13 mouse cellular contexts compared by ENCODE assay signal in the genomic region with DNA sequence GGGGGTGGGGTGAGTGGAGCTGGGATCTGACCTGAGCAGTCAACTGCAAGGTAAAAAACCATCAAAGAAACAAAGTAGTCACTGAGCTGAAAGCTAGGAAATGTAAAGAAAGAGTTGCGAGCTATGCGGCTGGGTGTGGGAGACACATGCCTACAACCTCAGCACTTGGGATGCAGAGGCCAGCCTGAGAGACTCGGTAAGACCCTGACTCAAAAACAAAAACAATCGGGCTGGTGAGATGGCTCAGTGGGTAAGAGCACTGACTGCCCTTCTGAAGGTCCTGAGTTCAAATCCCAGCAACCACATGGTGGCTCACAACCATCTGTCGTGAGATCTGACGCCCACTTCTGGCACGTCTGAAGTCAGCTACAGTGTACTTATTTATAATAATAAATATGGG. TPM values are rescaled to one million over a fixed set of nuclear protein-coding genes. Genes with fewer than 3 reads are reported as not detected.
DNase-seq lines count a peak whose midpoint lies in the region; ATAC-seq and TF ChIP-seq lines count a peak whose summit lies in the region.
"Not testable (repeated sequence)": the region's sequence is repeated elsewhere in the genome, so short reads cannot be mapped to it uniquely, and the experiment has no call there.
"Had no signal": no experiment of that assay in that cellular context is flagged by ENCODE, and none has a peak within 500 bp of the region (broad histone marks: within the 10 kb centered on the region; RNA-seq: fewer than 3 reads in every experiment).

No protein-coding gene starts in this region.

- not testable (repeated sequence) for ATAC-seq in embryonic facial prominence, embryonic 12.5 days (ENCODE audit: insufficient number of reproducible peaks, insufficient read depth, low FRiP score, low TSS enrichment); hindbrain, embryonic 14.5 days (ENCODE audit: low FRiP score); liver, postnatal 0 days

- TF ChIP-seq POLR2A in heart, adult 2 months (IDR thresholded peaks at IDR 0.05; ENCODE audit: insufficient read depth, low read depth, low read length); myocyte (IDR thresholded peaks at IDR 0.05; ENCODE audit: insufficient read length, low read depth); testis, adult 2 months (IDR thresholded peaks at IDR 0.05; ENCODE audit: control insufficient read depth, low read depth, low read length): not testable (repeated sequence)

- DNase-seq in heart, adult 2 months; hindbrain, embryonic 14.5 days (ENCODE audit: low spot score); limb, embryonic 10.5 days (ENCODE audit: low spot score); liver, postnatal 0 days: not testable (repeated sequence)

- H3K4me3 ChIP-seq in E14TG2a.4 (replicated peaks; ENCODE audit: low read length) (peak overlapping the region; percentile 85), myocyte (peak overlapping the region; percentile 94)
- H3K4me3 ChIP-seq in embryonic facial prominence, embryonic 12.5 days; heart, adult 2 months; hindbrain, embryonic 14.5 days (replicated peaks; ENCODE audit: low read length): not testable (repeated sequence)
- peak overlapping the region; percentile 66 for H3K4me3 ChIP-seq in limb, embryonic 10.5 days
- peak overlapping the region; percentile 74 for H3K4me3 ChIP-seq in liver, postnatal 0 days (ENCODE audit: low read depth, low read length)
- peak overlapping the region; percentile 36 for H3K4me3 ChIP-seq in testis, adult 2 months (ENCODE audit: control insufficient read depth, low read depth, low read length)

- 83% methylated on average over 7 of the region's 7 CpGs for whole genome bisulfite sequencing in embryonic facial prominence, embryonic 12.5 days
- 60% methylated on average over 7 of the region's 7 CpGs for WGBS in heart, adult 2 months
- 91% methylated on average over 7 of the region's 7 CpGs for WGBS in hindbrain, embryonic 14.5 days
- 94% methylated on average over 7 of the region's 7 CpGs for WGBS in limb, embryonic 10.5 days
- 67% methylated on average over 7 of the region's 7 CpGs for WGBS in liver, postnatal 0 days (ENCODE audit: insufficient replicate concordance)

- H3K36me3 ChIP-seq in E14TG2a.4 (ENCODE audit: insufficient read depth, low read length) (peaks cover 42% of the 10 kb centered on the region), myocyte (ENCODE audit: control insufficient read depth, insufficient read depth) (peaks cover 12% of the 10 kb centered on the region)
- peaks cover 20% of the 10 kb centered on the region for H3K36me3 ChIP-seq in embryonic facial prominence, embryonic 12.5 days
- H3K36me3 ChIP-seq in heart, adult 2 months (ENCODE audit: control insufficient read depth, insufficient read depth, low read length); testis, adult 2 months (ENCODE audit: control insufficient read depth, insufficient read depth, low read length): not testable (repeated sequence)
- peaks cover 27% of the 10 kb centered on the region for H3K36me3 ChIP-seq in hindbrain, embryonic 14.5 days (replicated peaks; ENCODE audit: control insufficient read depth, insufficient read depth)
- H3K36me3 ChIP-seq in limb, embryonic 10.5 days = peaks cover 44% of the 10 kb centered on the region
- H3K36me3 ChIP-seq in liver, postnatal 0 days (replicated peaks; ENCODE audit: insufficient read depth, low read length) = peaks cover 19% of the 10 kb centered on the region

- peaks cover 11% of the 10 kb centered on the region for H3K27me3 ChIP-seq in E14TG2a.4 (ENCODE audit: insufficient read depth, low read length)
- not testable (repeated sequence) for H3K27me3 ChIP-seq in embryonic facial prominence, embryonic 12.5 days; heart, adult 2 months (ENCODE audit: control insufficient read depth, insufficient read depth, low read length); hindbrain, embryonic 14.5 days (ENCODE audit: control insufficient read depth, insufficient read depth, low read length); limb, embryonic 10.5 days (ENCODE audit: low read depth, poor library complexity, severe bottlenecking); liver, postnatal 0 days (ENCODE audit: insufficient read depth, low read length); myocyte (ENCODE audit: control insufficient read depth, insufficient read depth, insufficient read length); testis, adult 2 months (ENCODE audit: control insufficient read depth, insufficient read depth, low read length)

- not testable (repeated sequence) for TF ChIP-seq CTCF in E14TG2a.4 (conservative IDR thresholded peaks at IDR 0.05; ENCODE audit: low read length); heart, adult 2 months (IDR thresholded peaks at IDR 0.05); liver, postnatal 0 days (IDR thresholded peaks at IDR 0.05; ENCODE audit: low read depth); testis, adult 2 months (IDR thresholded peaks at IDR 0.05; ENCODE audit: control insufficient read depth, insufficient read depth, insufficient replicate concordance, low read depth, low read length)

- H3K4me1 ChIP-seq in E14TG2a.4 (replicated peaks; ENCODE audit: low read depth, low read length) = peaks cover 38% of the 10 kb centered on the region
- H3K4me1 ChIP-seq in embryonic facial prominence, embryonic 12.5 days = peaks cover 32% of the 10 kb centered on the region; the same call in 1 of the 2 replicates
- not testable (repeated sequence) for H3K4me1 ChIP-seq in heart, adult 2 months (ENCODE audit: control insufficient read depth, insufficient read depth, low read length)
- H3K4me1 ChIP-seq in hindbrain, embryonic 14.5 days (replicated peaks; ENCODE audit: control insufficient read depth, insufficient read depth, low read length) = peaks cover 17% of the 10 kb centered on the region
- H3K4me1 ChIP-seq in limb, embryonic 10.5 days = peaks cover 31% of the 10 kb centered on the region
- peaks cover 32% of the 10 kb centered on the region for H3K4me1 ChIP-seq in liver, postnatal 0 days (ENCODE audit: insufficient read depth)
- peaks cover 25% of the 10 kb centered on the region for H3K4me1 ChIP-seq in testis, adult 2 months (ENCODE audit: control insufficient read depth, insufficient read depth, low read length)

- not testable (repeated sequence) for H3K9me3 ChIP-seq in E14TG2a.4 (ENCODE audit: low read length); embryonic facial prominence, embryonic 12.5 days; hindbrain, embryonic 14.5 days (ENCODE audit: control insufficient read depth, low read length); limb, embryonic 10.5 days (replicated peaks); liver, postnatal 0 days (ENCODE audit: low read length)

- intact Hi-C loops in heart, adult 2 months (cut with DNase I) = loop anchor here (10.0 kb wide), 1 partner anchor 379 kb away; the partner anchor contains the start of genes Nelfe and Skiv2l

- peak overlapping the region; percentile 80 for H3ac ChIP-seq in myocyte (ENCODE audit: control insufficient read depth, insufficient read length)

- not testable (repeated sequence) for H3K9ac ChIP-seq in embryonic facial prominence, embryonic 12.5 days; heart, adult 2 months (ENCODE audit: low read depth, low read length); hindbrain, embryonic 14.5 days
- peak overlapping the region; percentile 87; the same call in 1 of the 2 replicates for H3K9ac ChIP-seq in liver, postnatal 0 days (replicated peaks)

- peak overlapping the region; percentile 85 for H3K4me2 ChIP-seq in embryonic facial prominence, embryonic 12.5 days (replicated peaks)
- peak overlapping the region; percentile 61 for H3K4me2 ChIP-seq in hindbrain, embryonic 14.5 days (replicated peaks)
- H3K4me2 ChIP-seq in liver, postnatal 0 days (ENCODE audit: low read depth, low read length) = peak overlapping the region; percentile 73
- H3K4me2 ChIP-seq in myocyte (ENCODE audit: low read depth) = peak overlapping the region; percentile 80

- H3K79me2 ChIP-seq in heart, adult 2 months (replicated peaks; ENCODE audit: control insufficient read depth, insufficient read depth, low read length) = not testable (repeated sequence)
- H3K79me2 ChIP-seq in myocyte (ENCODE audit: control insufficient read depth, insufficient read depth) = peaks cover 21% of the 10 kb centered on the region

- not testable (repeated sequence) for TF ChIP-seq EP300 in heart, adult 2 months (IDR thresholded peaks at IDR 0.05; ENCODE audit: insufficient read depth, low read depth, low read length); liver, postnatal 0 days (IDR thresholded peaks at IDR 0.05; ENCODE audit: low read depth)

- H3K27ac ChIP-seq in embryonic facial prominence, embryonic 12.5 days = peak overlapping the region; percentile 51
- H3K27ac ChIP-seq in heart, adult 2 months = peak overlapping the region; percentile 94; the same call in 1 of the 2 replicates
- not testable (repeated sequence) for H3K27ac ChIP-seq in hindbrain, embryonic 14.5 days
- peak overlapping the region; percentile 96; the same call in 1 of the 2 replicates for H3K27ac ChIP-seq in limb, embryonic 10.5 days
- H3K27ac ChIP-seq in liver, postnatal 0 days (ENCODE audit: low read depth) = peak overlapping the region; percentile 91
- H3K27ac ChIP-seq in testis, adult 2 months (ENCODE audit: control insufficient read depth, insufficient read depth, low read depth, low read length) = peak overlapping the region; percentile 75

RNA-seq across cellular contexts. Expression of gene Atp6v1g2, which starts 0.6 kb away (rescaled TPM):
- polyA plus RNA-seq in embryonic facial prominence, embryonic 12.5 days (2016; fragmentation: Nextera tagmentation; extraction: Ambion mirVana) = 4.5 and 5.5 TPM in 2 replicates
- 1 to 10 TPM; 3.0 to 3.2 TPM for total RNA-seq in heart, adult 2 months (2021)
- polyA plus RNA-seq in heart, adult 2 months (2012; rRNA removed) = 6.4 and 10.1 TPM in 2 replicates
- polyA plus RNA-seq in hindbrain, embryonic 14.5 days (2014; fragmentation: Nextera tagmentation; extraction: Ambion mirVana) = 122 and 138 TPM in 2 replicates
- 4.5 and 5.2 TPM in 2 replicates for polyA plus RNA-seq in limb, embryonic 10.5 days (2016; fragmentation: Nextera tagmentation; extraction: Ambion mirVana)
- polyA plus RNA-seq in liver, postnatal 0 days (2015; fragmentation: Nextera tagmentation; extraction: Ambion mirVana) = 0.98 and 1.3 TPM in 2 replicates
- polyA plus RNA-seq in myocyte (2012; fragmentation: generic; extraction: Trizol) = 2.0 TPM
- polyA plus RNA-seq in testis, adult 2 months (2012; rRNA removed) = 10.4 and 11.7 TPM in 2 replicates

RNA-seq across cellular contexts. Expression of gene Nfkbil1, which starts 1.5 kb away (rescaled TPM):
- polyA plus RNA-seq in embryonic facial prominence, embryonic 12.5 days (2016; fragmentation: Nextera tagmentation; extraction: Ambion mirVana) = 13.0 and 13.3 TPM in 2 replicates
- 1 to 10 TPM; 6.5 to 8.2 TPM for total RNA-seq in heart, adult 2 months (2021)
- 3.9 and 5.0 TPM in 2 replicates for polyA plus RNA-seq in heart, adult 2 months (2012; rRNA removed)
- 3.5 and 3.8 TPM in 2 replicates for polyA plus RNA-seq in hindbrain, embryonic 14.5 days (2014; fragmentation: Nextera tagmentation; extraction: Ambion mirVana)
- polyA plus RNA-seq in limb, embryonic 10.5 days (2016; fragmentation: Nextera tagmentation; extraction: Ambion mirVana) = 10.7 and 12.1 TPM in 2 replicates
- 4.1 and 4.4 TPM in 2 replicates for polyA plus RNA-seq in liver, postnatal 0 days (2015; fragmentation: Nextera tagmentation; extraction: Ambion mirVana)
- polyA plus RNA-seq in myocyte (2012; fragmentation: generic; extraction: Trizol) = 27.1 TPM
- 27.9 and 30.2 TPM in 2 replicates for polyA plus RNA-seq in testis, adult 2 months (2012; rRNA removed)

RNA-seq across cellular contexts. Expression of gene Ddx39b, which starts 7.5 kb away (rescaled TPM):
- 572 and 587 TPM in 2 replicates for polyA plus RNA-seq in embryonic facial prominence, embryonic 12.5 days (2016; fragmentation: Nextera tagmentation; extraction: Ambion mirVana)
- 10 to 100 TPM; 82.3 to 83.4 TPM for total RNA-seq in heart, adult 2 months (2021)
- polyA plus RNA-seq in heart, adult 2 months (2012; rRNA removed) = 148 and 178 TPM in 2 replicates
- polyA plus RNA-seq in hindbrain, embryonic 14.5 days (2014; fragmentation: Nextera tagmentation; extraction: Ambion mirVana) = 341 and 346 TPM in 2 replicates
- polyA plus RNA-seq in limb, embryonic 10.5 days (2016; fragmentation: Nextera tagmentation; extraction: Ambion mirVana) = 749 and 792 TPM in 2 replicates
- polyA plus RNA-seq in liver, postnatal 0 days (2015; fragmentation: Nextera tagmentation; extraction: Ambion mirVana) = 79.6 and 87.2 TPM in 2 replicates
- 268 TPM for polyA plus RNA-seq in myocyte (2012; fragmentation: generic; extraction: Trizol)
- polyA plus RNA-seq in testis, adult 2 months (2012; rRNA removed) = 125 and 129 TPM in 2 replicates

RNA-seq across cellular contexts. Expression of gene Gm16181, which starts 13.5 kb away (rescaled TPM):
- 1.0 TPM in 1 of 2 replicates, not detected in the other for polyA plus RNA-seq in embryonic facial prominence, embryonic 12.5 days (2016; fragmentation: Nextera tagmentation; extraction: Ambion mirVana)
- not detected for total RNA-seq in heart, adult 2 months (2021)
- polyA plus RNA-seq in heart, adult 2 months (2012; rRNA removed) = 2.1 and 3.2 TPM in 2 replicates
- not detected in 2 replicates for polyA plus RNA-seq in hindbrain, embryonic 14.5 days (2014; fragmentation: Nextera tagmentation; extraction: Ambion mirVana)
- polyA plus RNA-seq in limb, embryonic 10.5 days (2016; fragmentation: Nextera tagmentation; extraction: Ambion mirVana) = 0.30 and 0.33 TPM in 2 replicates
- polyA plus RNA-seq in liver, postnatal 0 days (2015; fragmentation: Nextera tagmentation; extraction: Ambion mirVana) = 0.22 TPM in 2 replicates
- 0.18 TPM for polyA plus RNA-seq in myocyte (2012; fragmentation: generic; extraction: Trizol)
- not detected in 2 replicates for polyA plus RNA-seq in testis, adult 2 months (2012; rRNA removed)
- total RNA-seq: adrenal gland, adult 2 months; common myeloid progenitor, adult 5-6 weeks; gastrocnemius, adult 8-10 months; layer of hippocampus, adult 8-10 months; left cerebral cortex, postnatal 10 days had no signal

RNA-seq across cellular contexts. Expression of gene H2-D1, which starts 28.4 kb away (rescaled TPM):
- polyA plus RNA-seq in embryonic facial prominence, embryonic 12.5 days (2016; fragmentation: Nextera tagmentation; extraction: Ambion mirVana) = 20.8 and 21.5 TPM in 2 replicates
- total RNA-seq in heart, adult 2 months (2021) = 100 to 1,000 TPM; 105 to 131 TPM
- polyA plus RNA-seq in heart, adult 2 months (2012; rRNA removed) = 222 and 286 TPM in 2 replicates
- polyA plus RNA-seq in hindbrain, embryonic 14.5 days (2014; fragmentation: Nextera tagmentation; extraction: Ambion mirVana) = 95.5 and 98.1 TPM in 2 replicates
- 21.4 and 23.1 TPM in 2 replicates for polyA plus RNA-seq in limb, embryonic 10.5 days (2016; fragmentation: Nextera tagmentation; extraction: Ambion mirVana)
- 256 and 291 TPM in 2 replicates for polyA plus RNA-seq in liver, postnatal 0 days (2015; fragmentation: Nextera tagmentation; extraction: Ambion mirVana)
- 38.3 TPM for polyA plus RNA-seq in myocyte (2012; fragmentation: generic; extraction: Trizol)
- polyA plus RNA-seq in testis, adult 2 months (2012; rRNA removed) = 29.6 and 31.4 TPM in 2 replicates
